Mouse (Mus musculus) heart, postnatal 0 days (tissue): ENCODE measurements around the gene Mllt10.

Experiments used
- CTCF ChIP-seq: IDR thresholded peaks from 2 replicates; pipeline ENCODE4 v1.5.1; 2016; ENCODE audit warnings: antibody characterized with exemption, control low read depth, low read depth
- EP300 ChIP-seq: IDR thresholded peaks from 2 replicates; pipeline ENCODE4 v1.6.1; 2016; ENCODE audit warnings: antibody characterized with exemption, low read depth

GRCm38 (mm10) chr2:18025116-18025515 is 29.9 kb upstream of the Mllt10 start:
- TF ChIP-seq CTCF (no peak), EP300 (no peak)
